In genomic region chr19:42177461-42177860, GRCm38 (mm10) we compare ENCODE assay signal across 36 mouse cellular contexts. TPM values are rescaled to one million over a fixed set of nuclear protein-coding genes. Genes with fewer than 3 reads are reported as not detected.
DNase-seq lines count a peak whose midpoint lies in the region; ATAC-seq and TF ChIP-seq lines count a peak whose summit lies in the region.
"Had no signal": no experiment of that assay in that cellular context is flagged by ENCODE, and none has a peak within 500 bp of the region (broad histone marks: within the 10 kb centered on the region; RNA-seq: fewer than 3 reads in every experiment).

No protein-coding gene starts in this region.

- peak; percentile 40; the same call in 1 of the 2 replicates for ATAC-seq in liver, embryonic 12.5 days
- peak; percentile 53; the same call in 1 of the 2 replicates for ATAC-seq in liver, postnatal 0 days
- no peak for ATAC-seq in hindbrain, postnatal 0 days
- ATAC-seq: forebrain, embryonic 13.5 days; inflammation-experienced regulatory T-cells, adult 6 months; midbrain, embryonic 15.5 days had no signal

- H3K36me3 ChIP-seq in liver, embryonic 12.5 days, result peaks cover 52% of the 10 kb centered on the region
- peaks cover 30% of the 10 kb centered on the region for H3K36me3 ChIP-seq in liver, postnatal 0 days (replicated peaks; ENCODE audit: insufficient read depth, low read length)
- peaks cover 10% of the 10 kb centered on the region; the same call in 1 of the 2 replicates for H3K36me3 ChIP-seq in hindbrain, postnatal 0 days (ENCODE audit: insufficient read depth, low read length)

- H3K9me3 ChIP-seq in liver, embryonic 12.5 days (replicated peaks), result no peaks in the 10 kb centered on the region
- no peaks in the 10 kb centered on the region for H3K9me3 ChIP-seq in liver, postnatal 0 days (ENCODE audit: low read length)
- no peaks in the 10 kb centered on the region for H3K9me3 ChIP-seq in hindbrain, postnatal 0 days (ENCODE audit: low read length)
- H3K9me3 ChIP-seq: embryonic facial prominence, embryonic 10.5 days; embryonic facial prominence, embryonic 15.5 days; forebrain, embryonic 13.5 days; heart, embryonic 12.5 days; hindbrain, embryonic 13.5 days; limb, embryonic 13.5 days; midbrain, embryonic 10.5 days; midbrain, embryonic 15.5 days; neural tube, embryonic 15.5 days had no signal

- H3K4me1 ChIP-seq in liver, embryonic 12.5 days, result peaks cover 30% of the 10 kb centered on the region
- 0 out of 2 replicates have a peak, but pooled peaks cover 3% of the 10 kb centered on the region for H3K4me1 ChIP-seq in liver, postnatal 0 days (ENCODE audit: insufficient read depth)
- no peaks in the 10 kb centered on the region for H3K4me1 ChIP-seq in hindbrain, postnatal 0 days (ENCODE audit: insufficient read depth, low read length)
- H3K4me1 ChIP-seq: embryonic facial prominence, embryonic 10.5 days; embryonic facial prominence, embryonic 15.5 days; forebrain, embryonic 13.5 days; limb, embryonic 13.5 days; midbrain, embryonic 10.5 days had no signal

- H3K4me3 ChIP-seq in liver, embryonic 12.5 days, result 0 out of 2 replicates have a peak overlapping the region, but pooled peaks have one; percentile 1
- H3K4me3 ChIP-seq in liver, postnatal 0 days (ENCODE audit: low read depth, low read length), result no peak overlapping the region
- no peak overlapping the region for H3K4me3 ChIP-seq in hindbrain, postnatal 0 days (ENCODE audit: low read length)
- H3K4me3 ChIP-seq: embryonic facial prominence, embryonic 10.5 days; embryonic facial prominence, embryonic 15.5 days; forebrain, embryonic 13.5 days; heart, adult 2 months; heart, embryonic 12.5 days; hindbrain, embryonic 13.5 days; layer of hippocampus, adult 2 months; left cerebral cortex, adult 2 months; limb, embryonic 13.5 days; midbrain, embryonic 10.5 days; midbrain, embryonic 15.5 days; neural tube, embryonic 15.5 days had no signal

- DNase-seq in c-Kit-positive CD71-positive TER-119-negative erythroid progenitor cells, embryonic 14.5 days (ENCODE audit: low read depth), result peak; percentile 32
- DNase-seq in liver, postnatal 0 days, result no peak
- no peak for DNase-seq in embryo, embryonic 11 days
- DNase-seq in layer of hippocampus, adult 11-12 months (ENCODE audit: low spot score), result no peak
- no peak for DNase-seq in hindbrain, postnatal 0 days (ENCODE audit: low spot score)
- DNase-seq in lung, postnatal 36 days, result no peak
- DNase-seq: adrenal gland, postnatal 14 days; cerebellum, adult 18-20 months; cerebellum, postnatal 10 days; gastrocnemius, postnatal 25 days; heart, adult 2 months; heart, postnatal 4 days; kidney, adult 11 months; kidney, postnatal 14 days; lung, adult 2 months; lung, postnatal 10 days; right cerebral cortex, adult 18-20 months; right cerebral cortex, postnatal 4 days; thymus, adult 18-20 months; thymus, postnatal 25 days had no signal

- 32% methylated on average over 2 of the region's 2 CpGs for WGBS in liver, embryonic 12.5 days (ENCODE audit: insufficient replicate concordance)
- WGBS in liver, postnatal 0 days (ENCODE audit: insufficient replicate concordance), result 44% methylated on average over 2 of the region's 2 CpGs
- WGBS in hindbrain, postnatal 0 days, result 93% methylated on average over 2 of the region's 2 CpGs

- peak overlapping the region; percentile 69 for H3K27ac ChIP-seq in liver, embryonic 12.5 days
- H3K27ac ChIP-seq in liver, postnatal 0 days (ENCODE audit: low read depth), result peak overlapping the region; percentile 49
- no peak overlapping the region for H3K27ac ChIP-seq in hindbrain, postnatal 0 days
- H3K27ac ChIP-seq: embryonic facial prominence, embryonic 10.5 days; embryonic facial prominence, embryonic 15.5 days; forebrain, embryonic 13.5 days; heart, adult 2 months; hindbrain, embryonic 13.5 days; layer of hippocampus, adult 2 months; left cerebral cortex, adult 2 months; limb, embryonic 13.5 days; midbrain, embryonic 10.5 days; midbrain, embryonic 15.5 days; neural tube, embryonic 15.5 days; stomach, postnatal 0 days had no signal

- TF ChIP-seq CTCF in liver, postnatal 0 days (IDR thresholded peaks at IDR 0.05; ENCODE audit: low read depth), result no peak
- no peak for TF ChIP-seq CTCF in hindbrain, postnatal 0 days (IDR thresholded peaks at IDR 0.05; ENCODE audit: low read depth)

- no peak for TF ChIP-seq EP300 in liver, postnatal 0 days (IDR thresholded peaks at IDR 0.05; ENCODE audit: low read depth)

- H3K4me2 ChIP-seq in liver, embryonic 12.5 days, result peak overlapping the region; percentile 41
- H3K4me2 ChIP-seq in liver, postnatal 0 days (ENCODE audit: low read depth, low read length), result peak overlapping the region; percentile 19
- H3K4me2 ChIP-seq in hindbrain, postnatal 0 days (ENCODE audit: low read depth, low read length), result no peak overlapping the region
- H3K4me2 ChIP-seq: embryonic facial prominence, embryonic 15.5 days; forebrain, embryonic 13.5 days; heart, embryonic 12.5 days; hindbrain, embryonic 13.5 days; limb, embryonic 13.5 days; midbrain, embryonic 15.5 days; neural tube, embryonic 15.5 days had no signal

- H3K27me3 ChIP-seq in liver, embryonic 12.5 days (replicated peaks), result no peaks in the 10 kb centered on the region
- H3K27me3 ChIP-seq in liver, postnatal 0 days (ENCODE audit: insufficient read depth, low read length), result no peaks in the 10 kb centered on the region
- no peaks in the 10 kb centered on the region for H3K27me3 ChIP-seq in hindbrain, postnatal 0 days (ENCODE audit: insufficient read depth, low read length)
- H3K27me3 ChIP-seq: CH12.LX; embryonic facial prominence, embryonic 15.5 days; forebrain, embryonic 13.5 days; heart, embryonic 12.5 days; hindbrain, embryonic 13.5 days; limb, embryonic 13.5 days; midbrain, embryonic 15.5 days; neural tube, embryonic 15.5 days had no signal

- H3K9ac ChIP-seq in liver, embryonic 12.5 days, result no peak overlapping the region; the same call in 1 of the 2 replicates
- H3K9ac ChIP-seq in liver, postnatal 0 days (replicated peaks), result no peak overlapping the region
- H3K9ac ChIP-seq in hindbrain, postnatal 0 days (replicated peaks; ENCODE audit: low read length), result no peak overlapping the region
- H3K9ac ChIP-seq: embryonic facial prominence, embryonic 15.5 days; forebrain, embryonic 13.5 days; heart, embryonic 12.5 days; hindbrain, embryonic 13.5 days; limb, embryonic 13.5 days; midbrain, embryonic 15.5 days; neural tube, embryonic 15.5 days had no signal

RNA-seq across cellular contexts. Expression of gene Zfyve27, which starts 13.7 kb away (rescaled TPM):
- 11.6 and 13.2 TPM in 2 replicates for polyA plus RNA-seq in liver, embryonic 12.5 days (2016; fragmentation: Nextera tagmentation; extraction: Ambion mirVana)
- polyA plus RNA-seq in liver, postnatal 0 days (2015; fragmentation: Nextera tagmentation; extraction: Ambion mirVana), result 8.0 and 8.5 TPM in 2 replicates
- 90.9 and 95.0 TPM in 2 replicates for total RNA-seq in hindbrain, postnatal 0 days (2014; rRNA removed)
- 45.1 and 48.9 TPM in 2 replicates for polyA plus RNA-seq in hindbrain, postnatal 0 days (2015; fragmentation: Nextera tagmentation; extraction: Ambion mirVana)

RNA-seq across cellular contexts. Expression of gene Sfrp5, which starts 24.6 kb away (rescaled TPM):
- polyA plus RNA-seq in liver, embryonic 12.5 days (2016; fragmentation: Nextera tagmentation; extraction: Ambion mirVana), result 1.6 and 2.2 TPM in 2 replicates
- not detected in 2 replicates for polyA plus RNA-seq in liver, postnatal 0 days (2015; fragmentation: Nextera tagmentation; extraction: Ambion mirVana)
- total RNA-seq in hindbrain, postnatal 0 days (2014; rRNA removed), result 1.2 and 1.8 TPM in 2 replicates
- 1.6 and 2.0 TPM in 2 replicates for polyA plus RNA-seq in hindbrain, postnatal 0 days (2015; fragmentation: Nextera tagmentation; extraction: Ambion mirVana)
- total RNA-seq: CH12.LX had no signal
- polyA plus RNA-seq: C2C12; forebrain, embryonic 13.5 days; inflammation-experienced regulatory T-cells, adult 6 months had no signal

RNA-seq across cellular contexts. Expression of gene Marveld1, which starts 30.3 kb away (rescaled TPM):
- 4.6 and 5.3 TPM in 2 replicates for polyA plus RNA-seq in liver, embryonic 12.5 days (2016; fragmentation: Nextera tagmentation; extraction: Ambion mirVana)
- polyA plus RNA-seq in liver, postnatal 0 days (2015; fragmentation: Nextera tagmentation; extraction: Ambion mirVana), result 4.7 and 6.6 TPM in 2 replicates
- 14.0 and 16.5 TPM in 2 replicates for total RNA-seq in hindbrain, postnatal 0 days (2014; rRNA removed)
- 2.8 and 3.2 TPM in 2 replicates for polyA plus RNA-seq in hindbrain, postnatal 0 days (2015; fragmentation: Nextera tagmentation; extraction: Ambion mirVana)
- total RNA-seq: CH12.LX had no signal

RNA-seq across cellular contexts. Expression of gene Avpi1, which starts 48.6 kb away (rescaled TPM):
- 14.7 and 14.9 TPM in 2 replicates for polyA plus RNA-seq in liver, embryonic 12.5 days (2016; fragmentation: Nextera tagmentation; extraction: Ambion mirVana)
- polyA plus RNA-seq in liver, postnatal 0 days (2015; fragmentation: Nextera tagmentation; extraction: Ambion mirVana), result 50.0 and 58.5 TPM in 2 replicates
- 13.5 and 23.7 TPM in 2 replicates for total RNA-seq in hindbrain, postnatal 0 days (2014; rRNA removed)
- polyA plus RNA-seq in hindbrain, postnatal 0 days (2015; fragmentation: Nextera tagmentation; extraction: Ambion mirVana), result 16.4 and 18.0 TPM in 2 replicates
